Mouse (Mus musculus): ENCODE data around the gene Fam168b.
A peak's percentile ranks its signal among the peaks of the same experiment; 100 is the strongest.

Fam168b gene

GRCm38 (mm10) chr1:34812407-34813247 is 30.2 kb downstream of the Fam168b start:
- DNase-seq (ENCODE audit: low spot score): no peak

GRCm38 (mm10) chr1:34811581-34811980 is 31.3 kb downstream of the Fam168b start:
- DNase-seq (ENCODE audit: low spot score): no peak

- DNase-seq (ENCODE audit: low spot score): no peak
Observed at GRCm38 (mm10) chr1:34811035-34811434, 31.8 kb downstream of the Fam168b start.

GRCm38 (mm10) chr1:34810293-34810692 is 32.6 kb downstream of the Fam168b start:
- DNase-seq (ENCODE audit: low spot score): no peak

GRCm38 (mm10) chr1:34808445-34808844 is 34.4 kb downstream of the Fam168b start:
- no peak for DNase-seq (ENCODE audit: low spot score)

- DNase-seq (ENCODE audit: low spot score): no peak
Observed at GRCm38 (mm10) chr1:34805931-34806520, 36.8 kb downstream of the Fam168b start.

- DNase-seq (ENCODE audit: low spot score): no peak
Observed at GRCm38 (mm10) chr1:34804863-34805262, 38.0 kb downstream of the Fam168b start.

GRCm38 (mm10) chr1:34802290-34802642 is 40.6 kb downstream of the Fam168b start:
- DNase-seq (ENCODE audit: low spot score): peak; percentile 85

GRCm38 (mm10) chr1:34801616-34802289 is 41.1 kb downstream of the Fam168b start:
- DNase-seq (ENCODE audit: low spot score): peak; percentile 81

- DNase-seq (ENCODE audit: low spot score): no peak
Observed at GRCm38 (mm10) chr1:34799140-34799539, 43.7 kb downstream of the Fam168b start.

GRCm38 (mm10) chr1:34793304-34794300 is 49.3 kb downstream of the Fam168b start:
- DNase-seq (ENCODE audit: low spot score): no peak

GRCm38 (mm10) chr1:34783538-34784161 is 59.2 kb downstream of the Fam168b start:
- DNase-seq (ENCODE audit: low spot score): no peak

GRCm38 (mm10) chr1:34775870-34776269 is 67.0 kb downstream of the Fam168b start:
- DNase-seq (ENCODE audit: low spot score): no peak

- no peak for DNase-seq (ENCODE audit: low spot score)
Observed at GRCm38 (mm10) chr1:34768875-34769274, 74.0 kb downstream of the Fam168b start.

- DNase-seq (ENCODE audit: low spot score): no peak
Observed at GRCm38 (mm10) chr1:34767851-34768250, 75.0 kb downstream of the Fam168b start.

- DNase-seq (ENCODE audit: low spot score): no peak
Observed at GRCm38 (mm10) chr1:34766899-34767298, 76.0 kb downstream of the Fam168b start.

Measured in T-cell, adult 2 months (primary cell).